Mouse (Mus musculus): ENCODE results near the gene Rgs6. TPM values are rescaled to one million over a fixed set of nuclear protein-coding genes. Genes with fewer than 3 reads are reported as not detected.
A peak's percentile ranks its signal among the peaks of the same experiment; 100 is the strongest.

Rgs6 gene
- total RNA-seq, 2 experiments from 2014 or later, result 1.4 to 2.9 TPM

GRCm38 (mm10) chr12:82970521-82971105, 382.5 kb downstream of the Rgs6 start:
- no peak for DNase-seq (ENCODE audit: low spot score in 2 of 2)

GRCm38 (mm10) chr12:82971176-82971575, 383.1 kb downstream of the Rgs6 start:
- no peak for DNase-seq (ENCODE audit: low spot score in 2 of 2)

GRCm38 (mm10) chr12:82972661-82973060, 384.6 kb downstream of the Rgs6 start:
- DNase-seq (ENCODE audit: low spot score in 2 of 2), result no peak

GRCm38 (mm10) chr12:82973771-82974170, 385.7 kb downstream of the Rgs6 start:
- DNase-seq (ENCODE audit: low spot score in 2 of 2), result no peak

- no peak for DNase-seq (ENCODE audit: low spot score in 2 of 2)
Measured at GRCm38 (mm10) chr12:82978275-82978674, 390.2 kb downstream of the Rgs6 start.

- no peak for DNase-seq (ENCODE audit: low spot score in 2 of 2)
Measured at GRCm38 (mm10) chr12:82982716-82983115, 394.6 kb downstream of the Rgs6 start.

- DNase-seq (ENCODE audit: low spot score in 2 of 2), result no peak
Measured at GRCm38 (mm10) chr12:82985300-82985699, 397.2 kb downstream of the Rgs6 start.

GRCm38 (mm10) chr12:82987661-82988060, 399.6 kb downstream of the Rgs6 start:
- DNase-seq (ENCODE audit: low spot score in 2 of 2), result no peak

GRCm38 (mm10) chr12:82993905-82994304, 405.8 kb downstream of the Rgs6 start:
- no peak for DNase-seq (ENCODE audit: low spot score in 2 of 2)

- DNase-seq (ENCODE audit: low spot score in 2 of 2), result no peak
Measured at GRCm38 (mm10) chr12:82996775-82997174, 408.7 kb downstream of the Rgs6 start.

- no peak for DNase-seq (ENCODE audit: low spot score in 2 of 2)
Measured at GRCm38 (mm10) chr12:82998682-82999332, 410.7 kb downstream of the Rgs6 start.

GRCm38 (mm10) chr12:82999333-83000032, 411.4 kb downstream of the Rgs6 start:
- DNase-seq (ENCODE audit: low spot score in 2 of 2), result no peak

GRCm38 (mm10) chr12:83000033-83000570, 412.0 kb downstream of the Rgs6 start:
- DNase-seq (ENCODE audit: low spot score in 2 of 2), result no peak

- DNase-seq (ENCODE audit: low spot score in 2 of 2), result no peak
Measured at GRCm38 (mm10) chr12:83000957-83001356, 412.9 kb downstream of the Rgs6 start.

- no peak for DNase-seq (ENCODE audit: low spot score in 2 of 2)
Measured at GRCm38 (mm10) chr12:83004014-83004682, 416.1 kb downstream of the Rgs6 start.

- DNase-seq (ENCODE audit: low spot score in 2 of 2), result no peak
Measured at GRCm38 (mm10) chr12:83011056-83011565, 423.0 kb downstream of the Rgs6 start.

GRCm38 (mm10) chr12:83013918-83014691, 426.0 kb downstream of the Rgs6 start:
- no peak for DNase-seq (ENCODE audit: low spot score in 2 of 2)

- no peak for DNase-seq (ENCODE audit: low spot score in 2 of 2)
Measured at GRCm38 (mm10) chr12:83014848-83015247, 426.8 kb downstream of the Rgs6 start.

- DNase-seq (ENCODE audit: low spot score in 2 of 2), result no peak
Measured at GRCm38 (mm10) chr12:83015366-83015765, 427.3 kb downstream of the Rgs6 start.

- no peak for DNase-seq (ENCODE audit: low spot score in 2 of 2)
Measured at GRCm38 (mm10) chr12:83016486-83016885, 428.4 kb downstream of the Rgs6 start.

GRCm38 (mm10) chr12:83018005-83018404, 429.9 kb downstream of the Rgs6 start:
- DNase-seq (ENCODE audit: low spot score in 2 of 2), result peak; percentile 23 to 67
